Mouse (Mus musculus) intestine, embryonic 15.5 days (tissue): ENCODE measurements around the gene Ip6k3. TPM values are rescaled to one million over a fixed set of nuclear protein-coding genes. Genes with fewer than 3 reads are reported as not detected.
A peak's percentile ranks its signal among the peaks of the same experiment; 100 is the strongest.

Experiments
- ATAC-seq: fragments of 200-750 bp; cut with Nextera tagmentation; 2 replicates; pipeline ENCODE4 v1.8.0; 2017; ENCODE audit warnings: moderate TSS enrichment, moderate library complexity
- H3K27ac ChIP-seq: fragments of 300-500 bp; sonication (generic); 2 replicates; pipeline ENCODE4 v1.5.1; 2015; ENCODE audit warnings: mild to moderate bottlenecking, inconsistent platforms
- H3K27me3 ChIP-seq: fragments of 300-500 bp; sonication (generic); replicated peaks from 2 replicates; pipeline ENCODE4 v1.6.1; 2015; ENCODE audit warnings: inconsistent platforms
- H3K36me3 ChIP-seq: fragments of 300-500 bp; sonication (generic); 2 replicates; pipeline ENCODE4 v1.6.1; 2015; ENCODE audit warnings: inconsistent platforms
- H3K4me1 ChIP-seq: fragments of 300-500 bp; sonication (generic); replicated peaks from 2 replicates; pipeline ENCODE4 v1.6.1; 2015; ENCODE audit warnings: inconsistent platforms
- H3K4me2 ChIP-seq: fragments of 300-500 bp; sonication (generic); replicated peaks from 2 replicates; pipeline ENCODE4 v1.6.1; 2015; ENCODE audit warnings: mild to moderate bottlenecking, inconsistent platforms
- H3K4me3 ChIP-seq: fragments of 300-500 bp; sonication (generic); replicated peaks from 2 replicates; pipeline ENCODE4 v1.5.1; 2015; ENCODE audit warnings: inconsistent platforms
- H3K9ac ChIP-seq: fragments of 300-500 bp; sonication (generic); 2 replicates; pipeline ENCODE4 v1.6.1; 2015; ENCODE audit warnings: inconsistent platforms
- H3K9me3 ChIP-seq: fragments of 300-500 bp; sonication (generic); 2 replicates; pipeline ENCODE4 v1.6.1; 2016; ENCODE audit warnings: inconsistent platforms
- WGBS: fragments of 180-500 bp; shearing (Covaris S2); methylation state at CpG from one replicate; pipeline ENCODE4 v1.1.7; 2015; 5-methylcytosine and 5-hydroxymethylcytosine counted together
- polyA plus RNA-seq: library from polyadenylated mRNA; unstranded; fragments of >200 nt; fragmentation: Nextera tagmentation; extraction: Ambion mirVana; gene quantifications from 2 replicates; pipeline ENCODE4 v1.2.1, GENCODE M21; 2015

Ip6k3 gene
- polyA plus RNA-seq, 1 experiment from 2014 or later, result 0.14 TPM

DNA sequence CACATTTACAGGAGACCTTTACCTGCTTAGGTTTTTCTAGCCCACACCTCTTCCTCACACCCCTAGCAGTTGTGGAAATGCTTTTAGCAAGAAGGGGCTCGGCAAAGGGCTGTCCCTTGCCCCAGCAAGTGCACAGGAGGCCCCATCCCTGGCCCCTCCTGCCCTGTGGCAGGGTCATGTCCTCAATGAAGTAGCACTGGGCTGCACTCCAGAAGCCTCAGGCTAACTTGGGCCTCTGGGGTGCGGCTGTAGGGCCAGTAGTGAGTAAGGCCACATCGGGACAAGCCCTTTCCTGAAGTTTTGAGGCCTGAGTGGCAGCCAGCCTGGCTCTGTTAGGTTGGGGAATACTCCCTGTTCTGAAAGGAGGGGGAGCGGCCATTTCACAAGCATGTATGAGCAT lies 6.7 kb downstream of the Ip6k3 start:
- H3K4me1 ChIP-seq, result peaks cover 4% of the 10 kb centered on the region; the same call in 1 of the 2 replicates
- no peak overlapping the region for H3K4me2 ChIP-seq
- no peaks in the 10 kb centered on the region for H3K36me3 ChIP-seq
- H3K9me3 ChIP-seq, result no peaks in the 10 kb centered on the region
- no peaks in the 10 kb centered on the region for H3K27me3 ChIP-seq
- H3K9ac ChIP-seq, result no peak overlapping the region
- no peak for ATAC-seq
- no peak overlapping the region for H3K27ac ChIP-seq
- no peak overlapping the region for H3K4me3 ChIP-seq
- 66% methylated on average over 4 of the region's 4 CpGs for WGBS

- no peak overlapping the region for H3K4me3 ChIP-seq
- H3K9me3 ChIP-seq, result no peaks in the 10 kb centered on the region
- H3K36me3 ChIP-seq, result no peaks in the 10 kb centered on the region
- no peak overlapping the region for H3K27ac ChIP-seq
- H3K27me3 ChIP-seq, result no peaks in the 10 kb centered on the region
- no peak overlapping the region for H3K9ac ChIP-seq
- H3K4me2 ChIP-seq, result no peak overlapping the region
- no peak for ATAC-seq
- no peaks in the 10 kb centered on the region for H3K4me1 ChIP-seq
- WGBS, result 70% methylated on average over 7 of the region's 7 CpGs
Measured at GRCm38 (mm10) chr17:27159169-27159568, 8.4 kb downstream of the Ip6k3 start.

GRCm38 (mm10) chr17:27158439-27158838 lies 9.2 kb downstream of the Ip6k3 start:
- no peak overlapping the region for H3K4me2 ChIP-seq
- H3K9ac ChIP-seq, result no peak overlapping the region
- no peak overlapping the region for H3K27ac ChIP-seq
- H3K4me3 ChIP-seq, result no peak overlapping the region
- H3K9me3 ChIP-seq, result no peaks in the 10 kb centered on the region
- peaks cover 4% of the 10 kb centered on the region; the same call in 1 of the 2 replicates for H3K4me1 ChIP-seq
- H3K36me3 ChIP-seq, result no peaks in the 10 kb centered on the region
- no peak for ATAC-seq
- H3K27me3 ChIP-seq, result no peaks in the 10 kb centered on the region
- WGBS, result 87% methylated on average over 6 of the region's 6 CpGs

GRCm38 (mm10) chr17:27155752-27156151 lies 11.8 kb downstream of the Ip6k3 start:
- Histone ChIP-seq H3K9me3 (no peaks in the 10 kb centered on the region), H3K4me2 (no peak overlapping the region), H3K4me1 (peaks cover 6% of the 10 kb centered on the region), H3K36me3 (no peaks in the 10 kb centered on the region), H3K27me3 (no peaks in the 10 kb centered on the region), H3K4me3 (no peak overlapping the region), H3K27ac (no peak overlapping the region), H3K9ac (no peak overlapping the region)
- ATAC-seq, result no peak
- 75% methylated on average over 8 of the region's 8 CpGs for WGBS

GRCm38 (mm10) chr17:27154881-27155280 lies 12.7 kb downstream of the Ip6k3 start:
- Histone ChIP-seq H3K9ac (no peak overlapping the region), H3K4me2 (no peak overlapping the region), H3K36me3 (no peaks in the 10 kb centered on the region), H3K4me1 (peaks cover 6% of the 10 kb centered on the region), H3K9me3 (no peaks in the 10 kb centered on the region), H3K4me3 (no peak overlapping the region), H3K27ac (no peak overlapping the region), H3K27me3 (no peaks in the 10 kb centered on the region)
- ATAC-seq, result no peak
- WGBS, result 54% methylated on average over 6 of the region's 6 CpGs

GRCm38 (mm10) chr17:27154256-27154655 lies 13.3 kb downstream of the Ip6k3 start:
- Histone ChIP-seq H3K36me3 (no peaks in the 10 kb centered on the region), H3K27ac (no peak overlapping the region), H3K4me1 (peaks cover 6% of the 10 kb centered on the region), H3K4me2 (no peak overlapping the region), H3K9ac (no peak overlapping the region), H3K4me3 (no peak overlapping the region), H3K27me3 (no peaks in the 10 kb centered on the region), H3K9me3 (no peaks in the 10 kb centered on the region)
- 85% methylated on average over 14 of the region's 14 CpGs for WGBS
- no peak for ATAC-seq

GRCm38 (mm10) chr17:27153773-27154193 lies 13.8 kb downstream of the Ip6k3 start:
- H3K27me3 ChIP-seq, result no peaks in the 10 kb centered on the region
- H3K4me2 ChIP-seq, result no peak overlapping the region
- no peak overlapping the region for H3K9ac ChIP-seq
- no peak for ATAC-seq
- no peaks in the 10 kb centered on the region for H3K36me3 ChIP-seq
- H3K4me3 ChIP-seq, result no peak overlapping the region
- peaks cover 6% of the 10 kb centered on the region for H3K4me1 ChIP-seq
- no peak overlapping the region for H3K27ac ChIP-seq
- WGBS, result 48% methylated on average over 9 of the region's 9 CpGs
- H3K9me3 ChIP-seq, result no peaks in the 10 kb centered on the region

- Histone ChIP-seq H3K9me3 (no peaks in the 10 kb centered on the region), H3K27me3 (no peaks in the 10 kb centered on the region), H3K4me2 (no peak overlapping the region), H3K4me3 (no peak overlapping the region), H3K27ac (no peak overlapping the region), H3K4me1 (peaks cover 6% of the 10 kb centered on the region), H3K36me3 (no peaks in the 10 kb centered on the region), H3K9ac (no peak overlapping the region)
- peak; percentile 63 for ATAC-seq
- 52% methylated on average over 8 of the region's 8 CpGs for WGBS
Measured at GRCm38 (mm10) chr17:27152976-27153723, 14.4 kb downstream of the Ip6k3 start.

DNA sequence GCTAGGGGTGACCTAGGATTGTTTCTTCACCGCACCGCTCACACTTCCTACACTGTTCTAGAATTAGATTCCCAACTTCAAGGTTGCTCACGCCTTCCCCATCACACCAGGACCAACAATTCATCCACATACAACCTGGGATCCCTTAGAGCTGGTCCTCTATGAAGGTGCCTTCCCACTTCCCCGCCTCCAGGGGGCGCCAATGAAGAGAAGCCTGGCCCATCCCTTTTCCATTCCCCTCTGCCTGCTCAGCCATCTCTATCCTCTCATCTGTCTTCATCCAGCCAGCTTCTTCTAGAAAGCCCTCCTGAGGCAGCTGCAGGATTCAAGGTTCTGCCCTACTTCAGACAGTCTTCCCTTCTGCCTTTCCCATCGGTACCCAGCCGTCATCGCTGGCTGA lies 16.2 kb downstream of the Ip6k3 start:
- Histone ChIP-seq H3K4me1 (peaks cover 6% of the 10 kb centered on the region), H3K9ac (no peak overlapping the region), H3K4me3 (no peak overlapping the region), H3K27me3 (no peaks in the 10 kb centered on the region), H3K36me3 (no peaks in the 10 kb centered on the region), H3K9me3 (no peaks in the 10 kb centered on the region), H3K27ac (no peak overlapping the region), H3K4me2 (no peak overlapping the region)
- no peak for ATAC-seq
- WGBS, result 71% methylated on average over 8 of the region's 8 CpGs

DNA sequence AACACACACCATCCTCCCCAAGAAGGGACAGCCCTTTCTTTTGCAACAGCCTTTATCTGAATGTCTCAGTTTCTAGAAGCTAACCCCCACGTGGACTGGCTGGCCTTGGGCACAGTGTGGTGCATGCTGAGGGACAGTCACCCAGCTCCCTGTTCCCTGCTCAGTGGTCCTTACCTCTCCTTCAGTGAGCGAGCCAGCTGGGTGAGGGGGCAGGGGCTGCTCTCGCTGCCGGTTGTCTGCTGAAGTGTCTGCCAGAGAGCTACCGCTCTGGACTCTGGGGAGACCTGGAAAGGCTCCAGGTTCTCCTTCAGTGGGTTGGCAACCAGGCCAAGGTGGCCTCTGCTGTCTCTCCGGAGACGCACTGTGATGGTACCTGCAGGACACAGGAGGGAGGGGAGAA lies 16.7 kb downstream of the Ip6k3 start:
- no peak overlapping the region for H3K9ac ChIP-seq
- H3K27me3 ChIP-seq, result no peaks in the 10 kb centered on the region
- no peak overlapping the region for H3K4me3 ChIP-seq
- no peak for ATAC-seq
- 53% methylated on average over 7 of the region's 7 CpGs for WGBS
- peaks cover 9% of the 10 kb centered on the region for H3K4me1 ChIP-seq
- H3K27ac ChIP-seq, result no peak overlapping the region
- no peaks in the 10 kb centered on the region for H3K36me3 ChIP-seq
- no peak overlapping the region for H3K4me2 ChIP-seq
- no peaks in the 10 kb centered on the region for H3K9me3 ChIP-seq

- 6% methylated on average over 8 of the region's 8 CpGs for WGBS
- no peak for ATAC-seq
Measured at GRCm38 (mm10) chr17:27146323-27146923, 21.2 kb downstream of the Ip6k3 start.

GRCm38 (mm10) chr17:27144152-27144551 lies 23.4 kb downstream of the Ip6k3 start:
- Histone ChIP-seq H3K4me3 (no peak overlapping the region), H3K36me3 (no peaks in the 10 kb centered on the region), H3K27me3 (no peaks in the 10 kb centered on the region), H3K27ac (no peak overlapping the region), H3K4me1 (peaks cover 13% of the 10 kb centered on the region; the same call in 1 of the 2 replicates), H3K9ac (no peak overlapping the region), H3K9me3 (no peaks in the 10 kb centered on the region), H3K4me2 (no peak overlapping the region)
- no peak for ATAC-seq
- WGBS, result 73% methylated on average over 4 of the region's 4 CpGs

More at GRCm38 (mm10) chr17:27146323-27146923, 21.2 kb downstream of the Ip6k3 start:
- no peaks in the 10 kb centered on the region for H3K9me3 ChIP-seq
- H3K4me3 ChIP-seq, result no peak overlapping the region
- H3K4me2 ChIP-seq, result no peak overlapping the region
- H3K9ac ChIP-seq, result no peak overlapping the region
- no peaks in the 10 kb centered on the region for H3K27me3 ChIP-seq
- H3K4me1 ChIP-seq, result peaks cover 13% of the 10 kb centered on the region; the same call in 1 of the 2 replicates
- H3K27ac ChIP-seq, result no peak overlapping the region
- no peaks in the 10 kb centered on the region for H3K36me3 ChIP-seq
